Comparison of ENCODE assay signal across 10 mouse cellular contexts in the genomic region with DNA sequence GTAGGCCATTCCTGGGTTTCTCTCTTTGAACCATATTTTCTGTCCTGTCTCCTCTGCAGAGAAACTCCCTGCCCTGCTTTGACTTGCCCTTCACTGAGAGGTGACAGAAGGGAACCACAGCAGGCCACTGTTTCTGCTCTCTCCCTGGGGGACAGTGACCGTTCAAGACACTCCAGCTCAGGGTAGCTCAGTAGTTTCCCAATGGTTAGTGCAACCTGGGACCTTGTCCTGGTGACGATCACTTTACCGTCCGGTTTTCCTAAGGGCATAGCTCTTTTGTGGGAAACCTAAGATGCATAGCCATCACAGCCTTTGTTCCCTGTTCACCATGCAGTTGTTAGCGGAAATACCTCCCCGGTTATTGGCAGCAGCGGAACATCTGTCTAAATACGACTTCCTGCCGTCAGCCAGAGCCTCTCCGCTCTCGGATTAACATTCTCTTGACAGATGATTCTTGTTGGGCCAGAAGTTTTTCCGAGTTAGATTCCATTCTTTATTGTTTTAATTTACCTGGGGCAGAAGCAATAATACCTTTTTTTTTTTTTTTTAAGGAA. TPM values are rescaled to one million over a fixed set of nuclear protein-coding genes. Genes with fewer than 3 reads are reported as not detected.
DNase-seq lines count a peak whose midpoint lies in the region; ATAC-seq and TF ChIP-seq lines count a peak whose summit lies in the region.
"Had no signal": no experiment of that assay in that cellular context is flagged by ENCODE, and none has a peak within 500 bp of the region (broad histone marks: within the 10 kb centered on the region; RNA-seq: fewer than 3 reads in every experiment).

No protein-coding gene starts in this region.

- ATAC-seq in intestine, embryonic 14.5 days (replicated peaks; ENCODE audit: low FRiP score, low TSS enrichment, low read depth): no peak
- ATAC-seq in intestine, postnatal 0 days: no peak
- 0 out of 2 replicates have a peak, but pooled peaks have one; percentile 16 for ATAC-seq in intestine, embryonic 16.5 days
- ATAC-seq in midbrain, embryonic 16.5 days: no peak
- ATAC-seq in activated CD4-positive, CD25-positive, alpha-beta regulatory T cell, adult 4 months: no peak
- ATAC-seq: forebrain, embryonic 14.5 days had no signal

- peaks cover 20% of the 10 kb centered on the region for H3K4me1 ChIP-seq in intestine, embryonic 14.5 days (replicated peaks; ENCODE audit: control insufficient read depth, insufficient read depth, low read length)
- H3K4me1 ChIP-seq in intestine, postnatal 0 days (replicated peaks; ENCODE audit: control insufficient read depth, insufficient read depth, low read length): no peaks in the 10 kb centered on the region
- H3K4me1 ChIP-seq in intestine, embryonic 16.5 days (ENCODE audit: control insufficient read depth, insufficient read depth, low read length): peaks cover 17% of the 10 kb centered on the region
- peaks cover 3% of the 10 kb centered on the region; the same call in 1 of the 2 replicates for H3K4me1 ChIP-seq in midbrain, embryonic 16.5 days (ENCODE audit: control insufficient read depth, insufficient read depth, low read length)

- no peaks in the 10 kb centered on the region for H3K27me3 ChIP-seq in intestine, embryonic 14.5 days (replicated peaks; ENCODE audit: control insufficient read depth, insufficient read depth, low read length)
- H3K27me3 ChIP-seq in intestine, postnatal 0 days (replicated peaks; ENCODE audit: control insufficient read depth, insufficient read depth, low read length): no peaks in the 10 kb centered on the region
- no peaks in the 10 kb centered on the region for H3K27me3 ChIP-seq in intestine, embryonic 16.5 days (replicated peaks; ENCODE audit: control insufficient read depth, insufficient read depth, low read length)
- H3K27me3 ChIP-seq in midbrain, embryonic 16.5 days (ENCODE audit: control insufficient read depth, insufficient read depth, low read depth, low read length): no peaks in the 10 kb centered on the region

- peaks cover 7% of the 10 kb centered on the region; the same call in 1 of the 2 replicates for H3K9me3 ChIP-seq in intestine, embryonic 14.5 days (ENCODE audit: control insufficient read depth, low read length)
- no peaks in the 10 kb centered on the region for H3K9me3 ChIP-seq in intestine, postnatal 0 days (ENCODE audit: control insufficient read depth)
- no peaks in the 10 kb centered on the region; the same call in 1 of the 2 replicates for H3K9me3 ChIP-seq in intestine, embryonic 16.5 days (ENCODE audit: control insufficient read depth, low read length)
- no peaks in the 10 kb centered on the region for H3K9me3 ChIP-seq in midbrain, embryonic 16.5 days (replicated peaks; ENCODE audit: control insufficient read depth, low read length, poor library complexity, severe bottlenecking)

- H3K4me3 ChIP-seq in intestine, embryonic 14.5 days (ENCODE audit: low read depth, low read length): no peak overlapping the region
- H3K4me3 ChIP-seq in intestine, postnatal 0 days (ENCODE audit: low read depth, low read length): no peak overlapping the region
- H3K4me3 ChIP-seq in intestine, embryonic 16.5 days (ENCODE audit: low read length): no peak overlapping the region
- no peak overlapping the region for H3K4me3 ChIP-seq in midbrain, embryonic 16.5 days (ENCODE audit: low read depth, low read length)

- WGBS in intestine, embryonic 14.5 days: 40% methylated on average over 12 of the region's 12 CpGs
- whole genome bisulfite sequencing in intestine, postnatal 0 days: 60% methylated on average over 12 of the region's 12 CpGs
- 49% methylated on average over 12 of the region's 12 CpGs for WGBS in intestine, embryonic 16.5 days
- 61% methylated on average over 12 of the region's 12 CpGs for WGBS in midbrain, embryonic 16.5 days

- H3K36me3 ChIP-seq in intestine, embryonic 14.5 days (ENCODE audit: control insufficient read depth, insufficient read depth, low read length): peaks cover 45% of the 10 kb centered on the region
- H3K36me3 ChIP-seq in intestine, postnatal 0 days (ENCODE audit: control insufficient read depth, insufficient read depth): peaks cover 55% of the 10 kb centered on the region
- H3K36me3 ChIP-seq in intestine, embryonic 16.5 days (ENCODE audit: control insufficient read depth, insufficient read depth, low read length): peaks cover 19% of the 10 kb centered on the region
- H3K36me3 ChIP-seq in midbrain, embryonic 16.5 days (ENCODE audit: control insufficient read depth, insufficient read depth, low read length): peaks cover 12% of the 10 kb centered on the region

- no peak overlapping the region for H3K4me2 ChIP-seq in intestine, embryonic 14.5 days (ENCODE audit: low read length)
- no peak overlapping the region for H3K4me2 ChIP-seq in intestine, postnatal 0 days (replicated peaks; ENCODE audit: low read depth)
- no peak overlapping the region for H3K4me2 ChIP-seq in intestine, embryonic 16.5 days (ENCODE audit: low read depth, low read length)
- H3K4me2 ChIP-seq in midbrain, embryonic 16.5 days (ENCODE audit: low read length): no peak overlapping the region

- no peak for DNase-seq in intestine, embryonic 14.5 days (ENCODE audit: low spot score)
- peak; percentile 53 for DNase-seq in forelimb bud, embryonic 11.5 days (ENCODE audit: low read depth, low spot score)
- no peak for DNase-seq in MN1 (ENCODE audit: low spot score)
- DNase-seq in layer of hippocampus, adult 9-11 months: no peak
- DNase-seq: right cerebral cortex, adult 18-20 months had no signal

- no peak overlapping the region for H3K9ac ChIP-seq in intestine, embryonic 14.5 days (ENCODE audit: low read length)
- no peak overlapping the region for H3K9ac ChIP-seq in intestine, postnatal 0 days (ENCODE audit: low read depth, low read length)
- no peak overlapping the region for H3K9ac ChIP-seq in intestine, embryonic 16.5 days (ENCODE audit: low read depth, low read length)
- peak overlapping the region; percentile 14; the same call in 1 of the 2 replicates for H3K9ac ChIP-seq in midbrain, embryonic 16.5 days (ENCODE audit: low read depth, low read length)

- H3K27ac ChIP-seq in intestine, embryonic 14.5 days (ENCODE audit: low read depth): peak overlapping the region; percentile 61; the same call in 1 of the 2 replicates
- H3K27ac ChIP-seq in intestine, postnatal 0 days (ENCODE audit: low read depth, low read length): no peak overlapping the region
- H3K27ac ChIP-seq in intestine, embryonic 16.5 days (ENCODE audit: low read length): peak overlapping the region; percentile 25; the same call in 1 of the 2 replicates
- H3K27ac ChIP-seq in midbrain, embryonic 16.5 days (ENCODE audit: low read length): 0 out of 2 replicates have a peak overlapping the region, but pooled peaks have one; percentile 38

- TF ChIP-seq CTCF in intestine, postnatal 0 days (IDR thresholded peaks at IDR 0.05; ENCODE audit: low read depth): no peak

RNA-seq across cellular contexts. Expression of a gene that starts 52.2 kb away (rescaled TPM):
- 0.79 and 1.0 TPM in 2 replicates for polyA plus RNA-seq in intestine, embryonic 14.5 days (2014; fragmentation: Nextera tagmentation; extraction: Ambion mirVana)
- not detected in 2 replicates for polyA plus RNA-seq in intestine, postnatal 0 days (2015; fragmentation: Nextera tagmentation; extraction: Ambion mirVana)
- 0.65 and 0.95 TPM in 2 replicates for polyA plus RNA-seq in intestine, embryonic 16.5 days (2015; fragmentation: Nextera tagmentation; extraction: Ambion mirVana)
- 1.2 TPM in 1 of 2 replicates, not detected in the other for polyA plus RNA-seq in midbrain, embryonic 16.5 days (2015; fragmentation: Nextera tagmentation; extraction: Ambion mirVana)
- not detected for polyA plus RNA-seq in activated CD4-positive, CD25-positive, alpha-beta regulatory T cell, adult 4 months (2017; shearing (Covaris generic))
- polyA plus RNA-seq: forebrain, embryonic 14.5 days had no signal

RNA-seq across cellular contexts. Expression of a gene that starts 55.3 kb away (rescaled TPM):
- 23.7 and 24.6 TPM in 2 replicates for polyA plus RNA-seq in intestine, embryonic 14.5 days (2014; fragmentation: Nextera tagmentation; extraction: Ambion mirVana)
- polyA plus RNA-seq in intestine, postnatal 0 days (2015; fragmentation: Nextera tagmentation; extraction: Ambion mirVana): 8.7 and 10.0 TPM in 2 replicates
- 11.7 and 13.0 TPM in 2 replicates for polyA plus RNA-seq in intestine, embryonic 16.5 days (2015; fragmentation: Nextera tagmentation; extraction: Ambion mirVana)
- 22.1 and 26.1 TPM in 2 replicates for polyA plus RNA-seq in midbrain, embryonic 16.5 days (2015; fragmentation: Nextera tagmentation; extraction: Ambion mirVana)
- 10 to 100 TPM; 26.0 to 27.6 TPM for polyA plus RNA-seq in activated CD4-positive, CD25-positive, alpha-beta regulatory T cell, adult 4 months (2017; shearing (Covaris generic))
